Mouse (Mus musculus) neural tube, embryonic 14.5 days (tissue): ENCODE results near the gene Plekhj1. TPM values are rescaled to one million over a fixed set of nuclear protein-coding genes. Genes with fewer than 3 reads are reported as not detected.
"Not testable (repeated sequence)": the region's sequence is repeated elsewhere in the genome, so short reads cannot be mapped to it uniquely, and the experiment has no call there.

Source experiments
- ATAC-seq: fragments of 200-750 bp; cut with Nextera tagmentation; 2 replicates; pipeline ENCODE4 v1.8.0; 2017; ENCODE audit warnings: low read depth, mild to moderate bottlenecking, moderate TSS enrichment, moderate library complexity
- H3K27ac ChIP-seq: fragments of 300-500 bp; sonication (generic); 2 replicates; pipeline ENCODE4 v1.5.1; 2014; ENCODE audit warnings: low read depth, mild to moderate bottlenecking, control low read depth, low read length, moderate library complexity, mixed read lengths
- H3K27me3 ChIP-seq: fragments of 300-500 bp; sonication (generic); 2 replicates; pipeline ENCODE4 v1.6.1; 2014; ENCODE audit warnings: low read length; ENCODE audit not compliant: control insufficient read depth, insufficient read depth
- H3K36me3 ChIP-seq: fragments of 300-500 bp; sonication (generic); 2 replicates; pipeline ENCODE4 v1.6.1; 2014; ENCODE audit warnings: low read length, mixed read lengths; ENCODE audit not compliant: control insufficient read depth, insufficient read depth
- H3K4me1 ChIP-seq: fragments of 300-500 bp; sonication (generic); 2 replicates; pipeline ENCODE4 v1.6.1; 2014; ENCODE audit warnings: low read length; ENCODE audit not compliant: control insufficient read depth, insufficient read depth
- H3K4me2 ChIP-seq: fragments of 300-500 bp; sonication (generic); 2 replicates; pipeline ENCODE4 v1.6.1; 2014; ENCODE audit warnings: mild to moderate bottlenecking, low read depth, low read length, control low read depth
- H3K4me3 ChIP-seq: fragments of 300-500 bp; sonication (generic); 2 replicates; pipeline ENCODE4 v1.5.1; 2014; ENCODE audit warnings: low read depth, low read length, control low read depth, mixed read lengths
- H3K9ac ChIP-seq: fragments of 300-500 bp; sonication (generic); replicated peaks from 2 replicates; pipeline ENCODE4 v1.6.1; 2014; ENCODE audit warnings: low read depth, mild to moderate bottlenecking, control low read depth, low read length, mixed read lengths
- H3K9me3 ChIP-seq: fragments of 300-500 bp; sonication (generic); 2 replicates; pipeline ENCODE4 v1.6.1; 2016; ENCODE audit warnings: low read length; ENCODE audit not compliant: control insufficient read depth
- WGBS: fragments of 180-500 bp; shearing (Covaris S2); extraction: QIAGEN DNeasy Blood & Tissue Kit; methylation state at CpG from one replicate; pipeline ENCODE4 v1.1.7; 2014; 5-methylcytosine and 5-hydroxymethylcytosine counted together
- polyA plus RNA-seq: library from polyadenylated mRNA; unstranded; fragments of >200 nt; fragmentation: Nextera tagmentation; extraction: Ambion mirVana; gene quantifications from 2 replicates; pipeline ENCODE4 v1.2.1, GENCODE M21; 2014

Plekhj1 gene
- polyA plus RNA-seq, 1 experiment from 2014 or later: 126 TPM

DNA sequence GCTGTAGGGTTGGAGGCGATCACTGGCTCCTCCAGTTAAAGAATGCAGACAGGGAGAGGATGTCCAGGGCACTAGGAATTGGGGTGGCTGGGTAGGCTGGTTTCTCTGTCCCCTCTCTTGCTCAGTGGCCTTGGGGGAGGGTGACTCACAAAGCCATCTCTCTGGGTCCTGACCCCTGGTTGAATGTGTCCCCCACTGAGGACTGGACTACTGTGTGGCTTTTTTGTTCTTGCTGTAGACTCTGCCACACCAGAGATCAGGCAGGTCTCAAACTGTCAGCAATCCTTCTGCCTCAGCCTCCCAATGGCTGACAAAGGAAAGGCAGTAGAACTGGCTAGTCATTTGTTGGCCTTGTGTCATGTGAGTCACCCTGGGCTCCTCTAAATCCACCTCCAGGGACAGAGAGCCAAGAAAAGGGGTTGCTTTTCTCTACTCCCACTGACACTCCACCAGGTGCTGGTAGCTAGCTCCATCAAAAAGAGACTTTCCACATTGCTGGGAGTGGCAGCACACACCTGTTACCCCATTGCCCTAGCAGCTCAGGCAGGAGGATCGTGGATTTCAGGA is 40.0 kb upstream of the Plekhj1 start:
- Histone ChIP-seq H3K4me3 (no peak overlapping the region), H3K4me1 (0 out of 2 replicates have a peak, but pooled peaks cover 3% of the 10 kb centered on the region), H3K27me3 (peaks cover 23% of the 10 kb centered on the region), H3K4me2 (no peak overlapping the region), H3K9ac (no peak overlapping the region), H3K9me3 (no peaks in the 10 kb centered on the region), H3K27ac (no peak overlapping the region), H3K36me3 (0 out of 2 replicates have a peak, but pooled peaks cover 4% of the 10 kb centered on the region)
- ATAC-seq: no peak
- 76% methylated on average over 2 of the region's 2 CpGs for WGBS

DNA sequence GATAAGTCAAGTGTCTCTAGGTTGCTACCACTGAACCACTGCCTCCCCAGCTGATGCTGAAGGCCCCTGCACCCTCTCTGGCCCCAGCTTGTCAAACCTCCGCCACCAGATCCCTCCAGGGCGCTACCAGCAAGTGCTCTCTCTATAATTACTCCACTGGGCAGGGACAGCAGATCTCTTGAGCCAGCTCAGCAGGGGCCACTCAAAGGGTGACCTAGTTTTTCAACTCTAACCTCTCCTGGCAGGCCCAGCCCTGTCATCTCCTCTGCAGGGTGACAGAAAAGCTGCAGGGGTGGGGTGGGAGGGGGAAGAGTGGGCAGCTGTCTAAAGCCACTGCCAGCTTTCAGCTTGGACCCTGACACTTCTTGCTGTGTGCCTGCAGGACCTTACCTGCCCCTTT is 39.4 kb upstream of the Plekhj1 start:
- Histone ChIP-seq H3K36me3 (0 out of 2 replicates have a peak, but pooled peaks cover 4% of the 10 kb centered on the region), H3K4me2 (no peak overlapping the region), H3K4me1 (0 out of 2 replicates have a peak, but pooled peaks cover 3% of the 10 kb centered on the region), H3K27me3 (peaks cover 17% of the 10 kb centered on the region; the same call in 1 of the 2 replicates), H3K9me3 (no peaks in the 10 kb centered on the region), H3K9ac (no peak overlapping the region), H3K27ac (no peak overlapping the region), H3K4me3 (no peak overlapping the region)
- 21% methylated on average over 2 of the region's 2 CpGs for WGBS
- no peak for ATAC-seq

DNA sequence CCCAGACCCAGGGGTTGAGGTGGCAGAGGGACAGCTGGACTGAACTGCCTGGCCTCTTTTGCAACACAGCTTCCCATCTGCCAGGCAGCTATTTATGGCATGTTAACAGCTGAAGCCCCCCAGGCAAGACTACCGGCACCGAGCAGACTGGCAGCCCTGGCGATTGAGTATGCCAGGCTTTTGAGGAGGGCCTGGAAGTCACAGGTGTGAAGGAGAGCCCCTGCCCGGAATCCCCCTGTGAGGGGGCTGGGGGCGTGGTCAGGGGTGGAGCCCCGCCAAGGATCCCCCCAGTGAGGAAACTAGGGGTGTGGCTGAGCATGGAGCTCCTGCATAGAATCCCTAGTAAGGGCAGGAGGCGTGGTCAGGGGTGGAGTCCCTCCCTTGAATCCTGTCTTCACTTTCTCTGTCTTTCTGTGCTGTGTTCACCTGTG is 38.5 kb upstream of the Plekhj1 start:
- H3K27me3 ChIP-seq: peaks cover 12% of the 10 kb centered on the region; the same call in 1 of the 2 replicates
- WGBS: 42% methylated on average over 7 of the region's 7 CpGs
- no peak overlapping the region for H3K27ac ChIP-seq
- no peaks in the 10 kb centered on the region for H3K9me3 ChIP-seq
- H3K36me3 ChIP-seq: 0 out of 2 replicates have a peak, but pooled peaks cover 4% of the 10 kb centered on the region
- H3K4me1 ChIP-seq: 0 out of 2 replicates have a peak, but pooled peaks cover 3% of the 10 kb centered on the region
- H3K4me2 ChIP-seq: no peak overlapping the region
- H3K9ac ChIP-seq: no peak overlapping the region
- no peak overlapping the region for H3K4me3 ChIP-seq
- no peak for ATAC-seq

DNA sequence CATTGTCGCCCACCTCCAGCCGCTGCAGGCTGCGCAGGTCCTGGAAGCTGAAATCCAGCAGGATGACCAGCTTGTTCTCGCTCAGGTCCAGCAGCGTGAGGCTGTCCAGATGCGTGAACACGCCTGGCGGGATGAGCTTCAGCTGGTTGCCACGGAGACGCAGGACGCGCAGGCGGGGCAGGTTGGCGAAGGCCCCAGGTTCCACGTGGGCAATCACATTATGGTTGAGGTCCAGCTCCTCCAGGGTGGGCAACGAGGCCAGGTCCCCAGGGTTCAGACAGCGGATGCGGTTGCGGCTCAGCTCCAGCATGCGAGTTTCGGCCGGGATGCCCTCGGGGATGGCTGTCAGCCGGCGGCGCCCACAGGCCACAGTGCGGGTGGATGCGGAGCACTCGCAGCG is 37.2 kb upstream of the Plekhj1 start:
- Histone ChIP-seq H3K36me3 (0 out of 2 replicates have a peak, but pooled peaks cover 4% of the 10 kb centered on the region), H3K4me2 (0 out of 2 replicates have a peak overlapping the region, but pooled peaks have one; percentile 2), H3K4me1 (0 out of 2 replicates have a peak, but pooled peaks cover 3% of the 10 kb centered on the region), H3K27ac (no peak overlapping the region), H3K4me3 (no peak overlapping the region), H3K9me3 (no peaks in the 10 kb centered on the region), H3K9ac (no peak overlapping the region), H3K27me3 (peaks cover 12% of the 10 kb centered on the region; the same call in 1 of the 2 replicates)
- no peak for ATAC-seq
- WGBS: 55% methylated on average over 30 of the region's 30 CpGs

DNA sequence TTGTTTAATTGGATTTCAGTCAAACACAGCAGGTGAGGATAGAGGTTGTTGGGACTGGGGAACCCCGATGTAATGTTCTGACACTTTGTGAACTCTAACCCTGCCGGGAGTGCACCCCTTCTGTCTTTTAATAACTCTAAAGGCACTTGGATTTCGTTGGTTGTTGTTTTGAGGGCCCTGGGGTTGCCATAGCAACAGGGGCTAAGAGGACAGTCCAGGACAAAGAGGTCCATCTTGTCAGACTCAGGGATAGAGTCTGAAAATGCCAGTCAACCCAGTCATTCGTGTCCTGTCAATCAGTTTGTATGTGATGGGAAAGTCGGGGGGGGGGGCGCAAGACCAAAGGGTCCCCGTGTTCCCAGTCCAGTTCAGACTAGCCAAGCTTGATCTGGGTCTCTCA is 34.4 kb upstream of the Plekhj1 start:
- no peak for ATAC-seq
- WGBS: 64% methylated on average over 7 of the region's 7 CpGs
- peaks cover 17% of the 10 kb centered on the region for H3K36me3 ChIP-seq
- H3K9me3 ChIP-seq: no peaks in the 10 kb centered on the region
- no peak overlapping the region for H3K4me3 ChIP-seq
- H3K27ac ChIP-seq: no peak overlapping the region
- no peak overlapping the region for H3K4me2 ChIP-seq
- no peak overlapping the region for H3K9ac ChIP-seq
- H3K4me1 ChIP-seq: peaks cover 6% of the 10 kb centered on the region
- H3K27me3 ChIP-seq: peaks cover 12% of the 10 kb centered on the region; the same call in 1 of the 2 replicates

DNA sequence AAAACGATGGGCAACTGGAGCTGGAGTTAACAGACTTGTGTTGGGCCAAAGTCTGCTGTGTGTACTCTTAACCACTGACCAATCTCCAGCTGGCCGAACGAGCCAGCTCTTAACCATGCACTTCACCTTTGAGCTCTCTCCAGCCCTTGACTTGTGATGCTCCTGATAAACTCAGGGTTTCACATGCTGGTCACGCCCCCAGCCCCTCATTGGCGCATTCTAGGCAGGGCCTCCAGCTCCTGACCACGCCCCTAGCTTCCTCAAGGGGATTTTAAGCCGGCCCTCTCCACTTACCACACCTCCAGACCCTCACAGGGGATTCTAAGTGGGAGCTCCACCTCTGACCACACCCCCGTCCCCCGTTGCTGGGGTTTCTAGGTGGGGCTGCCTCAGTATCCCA is 32.7 kb upstream of the Plekhj1 start:
- H3K4me3 ChIP-seq: no peak overlapping the region
- no peaks in the 10 kb centered on the region for H3K9me3 ChIP-seq
- H3K9ac ChIP-seq: no peak overlapping the region
- no peak overlapping the region for H3K4me2 ChIP-seq
- H3K36me3 ChIP-seq: peaks cover 17% of the 10 kb centered on the region
- ATAC-seq: no peak
- H3K27ac ChIP-seq: no peak overlapping the region
- WGBS: 6% methylated on average over 9 of the region's 9 CpGs
- H3K4me1 ChIP-seq: peaks cover 11% of the 10 kb centered on the region
- peaks cover 12% of the 10 kb centered on the region; the same call in 1 of the 2 replicates for H3K27me3 ChIP-seq

DNA sequence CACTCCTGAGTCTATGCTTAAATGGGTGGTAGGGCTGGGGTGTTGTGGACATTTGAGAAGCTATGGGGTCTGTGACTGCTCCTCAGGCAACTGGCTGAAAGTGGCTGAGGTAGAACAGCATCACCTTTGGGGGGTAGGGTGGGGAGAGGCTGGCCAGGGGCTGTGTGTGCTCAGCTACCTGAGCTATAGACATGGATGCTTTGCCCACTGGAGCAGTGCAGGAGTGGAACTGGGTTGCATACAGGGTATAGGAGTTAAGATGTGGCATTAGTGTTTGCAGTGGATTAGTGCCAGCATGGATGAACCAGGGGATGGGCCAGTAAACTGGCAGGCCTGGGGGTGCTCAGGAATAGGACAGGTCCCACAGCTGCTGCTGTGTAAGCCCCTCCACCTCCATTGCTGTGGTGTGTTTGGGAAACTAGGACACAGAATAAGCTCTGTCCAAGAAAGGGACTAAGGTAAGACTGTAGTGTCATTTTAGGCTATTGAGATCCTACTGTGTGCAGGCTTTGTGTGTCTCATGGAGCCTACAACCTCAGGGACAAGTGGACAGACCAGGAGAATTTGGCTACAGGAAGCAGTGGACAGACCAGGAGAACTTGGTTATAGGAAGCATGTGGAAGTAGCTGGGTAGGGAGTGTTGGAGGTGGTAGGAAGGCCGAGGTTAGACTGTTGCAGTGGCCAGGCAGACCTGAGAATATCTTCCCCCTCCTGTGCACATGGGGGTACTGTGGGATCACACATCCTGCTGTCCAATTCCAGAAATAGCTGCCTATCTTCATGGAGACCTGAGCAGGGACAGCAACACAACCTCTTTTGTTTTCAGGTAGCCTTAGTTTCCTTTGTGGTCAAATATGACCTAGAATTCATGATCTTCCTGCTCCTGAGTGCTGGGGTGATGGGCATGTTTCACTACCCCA is 31.2 kb upstream of the Plekhj1 start:
- no peak for ATAC-seq
- H3K4me2 ChIP-seq: no peak overlapping the region
- H3K9ac ChIP-seq: no peak overlapping the region
- peaks cover 5% of the 10 kb centered on the region; the same call in 1 of the 2 replicates for H3K27me3 ChIP-seq
- peaks cover 8% of the 10 kb centered on the region for H3K4me1 ChIP-seq
- H3K4me3 ChIP-seq: no peak overlapping the region
- WGBS: 72% methylated on average over 1 of the region's 1 CpGs
- H3K9me3 ChIP-seq: no peaks in the 10 kb centered on the region
- H3K36me3 ChIP-seq: peaks cover 13% of the 10 kb centered on the region
- no peak overlapping the region for H3K27ac ChIP-seq

DNA sequence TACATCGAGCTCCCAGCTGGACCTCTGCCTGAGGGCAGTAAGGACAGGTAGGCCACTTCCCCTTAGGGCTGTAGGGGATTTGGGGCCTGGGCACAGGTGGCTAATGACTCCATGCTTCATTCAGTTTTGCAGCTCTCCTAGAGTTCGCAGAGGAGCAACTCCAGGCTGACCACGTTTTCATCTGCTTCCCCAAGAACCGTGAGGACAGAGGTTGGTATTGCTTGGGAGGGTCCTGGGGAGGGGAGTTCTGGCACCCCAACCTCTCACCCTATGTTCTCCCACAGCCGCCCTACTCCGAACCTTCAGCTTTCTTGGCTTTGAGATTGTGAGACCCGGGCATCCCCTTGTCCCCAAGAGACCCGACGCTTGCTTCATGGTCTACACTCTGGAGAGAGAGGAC is 30.2 kb upstream of the Plekhj1 start:
- not testable (repeated sequence) for H3K27ac ChIP-seq, H3K4me1 ChIP-seq, ATAC-seq, H3K27me3 ChIP-seq, H3K4me3 ChIP-seq, H3K9me3 ChIP-seq, H3K9ac ChIP-seq
- H3K4me2 ChIP-seq: peak overlapping the region; percentile 99
- H3K36me3 ChIP-seq: peaks cover 13% of the 10 kb centered on the region
- 73% methylated on average over 7 of the region's 9 CpGs for WGBS
